Mouse (Mus musculus) frontal cortex, postnatal 10 days (tissue): ENCODE results near the gene Rasip1.
"Not testable (repeated sequence)": the region's sequence is repeated elsewhere in the genome, so short reads cannot be mapped to it uniquely, and the experiment has no call there.

Experiments
- DNase-seq, 2 experiments: peaks; one replicate each; pipeline ENCODE4 v3.0.0; 2022; ENCODE audit warnings: low spot score in 2 of 2, mixed read lengths in 1 of 2

The Rasip1 gene

GRCm38 (mm10) chr7:45644872-45645590 lies 17.7 kb downstream of the Rasip1 start:
- no peak for DNase-seq

DNA sequence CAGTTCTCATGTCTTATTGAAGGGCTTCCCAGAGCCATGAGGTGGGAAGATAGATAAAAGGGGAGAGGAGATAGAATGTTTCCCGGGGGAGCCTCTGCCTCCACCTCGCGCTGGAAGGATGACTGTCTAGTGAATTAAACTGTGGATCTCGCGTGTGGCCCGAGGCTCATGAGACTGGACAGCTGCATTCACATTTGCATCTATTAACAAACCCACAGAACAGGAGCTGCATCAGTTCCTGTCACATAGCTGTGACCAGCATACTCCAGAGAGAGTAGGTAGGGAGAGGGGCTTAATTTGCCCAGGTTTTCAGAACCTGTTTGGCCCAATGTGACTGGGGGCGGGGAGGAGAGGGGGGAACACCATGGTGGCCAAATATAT lies 18.3 kb downstream of the Rasip1 start:
- no peak for DNase-seq

GRCm38 (mm10) chr7:45646671-45647070 lies 19.4 kb downstream of the Rasip1 start:
- DNase-seq, result no peak

DNA sequence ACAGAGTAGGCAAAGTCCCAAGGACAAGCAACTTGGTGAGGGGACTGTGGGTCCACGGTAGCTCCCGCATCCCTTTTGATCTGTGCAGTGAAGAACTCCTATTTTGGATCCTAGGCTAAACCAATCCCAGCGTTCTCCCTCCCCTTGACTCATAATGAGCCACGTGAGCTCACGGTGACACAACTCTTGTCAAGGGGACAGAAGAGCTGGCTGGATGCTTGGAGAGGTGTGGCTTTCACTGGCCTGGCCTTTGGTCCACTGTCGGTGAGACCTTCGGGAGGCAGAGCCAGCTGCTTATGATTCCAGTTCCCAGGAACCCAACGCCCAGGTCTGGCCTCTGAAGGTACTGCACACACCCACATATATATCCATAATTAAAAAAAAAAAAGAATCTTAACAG lies 22.1 kb downstream of the Rasip1 start:
- no peak for DNase-seq

DNA sequence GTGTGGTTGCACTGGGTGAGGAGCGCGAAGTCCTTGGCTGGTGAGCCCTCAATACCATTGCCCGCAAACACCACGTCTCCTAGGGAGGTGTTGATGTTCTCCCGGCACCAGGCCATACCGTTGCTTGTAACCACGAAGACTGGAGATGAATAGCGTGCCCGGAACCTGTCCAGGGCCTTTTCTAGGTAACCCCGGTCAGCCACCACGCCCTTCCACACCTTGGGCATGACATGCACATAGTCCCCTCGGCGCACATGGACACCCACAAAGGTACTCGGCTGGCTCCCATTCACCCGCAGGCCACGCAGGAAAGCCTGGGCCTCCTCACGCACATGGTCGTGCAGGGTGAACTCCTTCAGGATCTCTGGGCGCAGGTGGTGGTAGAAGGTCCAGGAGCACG lies 23.2 kb downstream of the Rasip1 start:
- not testable (repeated sequence) for DNase-seq

DNA sequence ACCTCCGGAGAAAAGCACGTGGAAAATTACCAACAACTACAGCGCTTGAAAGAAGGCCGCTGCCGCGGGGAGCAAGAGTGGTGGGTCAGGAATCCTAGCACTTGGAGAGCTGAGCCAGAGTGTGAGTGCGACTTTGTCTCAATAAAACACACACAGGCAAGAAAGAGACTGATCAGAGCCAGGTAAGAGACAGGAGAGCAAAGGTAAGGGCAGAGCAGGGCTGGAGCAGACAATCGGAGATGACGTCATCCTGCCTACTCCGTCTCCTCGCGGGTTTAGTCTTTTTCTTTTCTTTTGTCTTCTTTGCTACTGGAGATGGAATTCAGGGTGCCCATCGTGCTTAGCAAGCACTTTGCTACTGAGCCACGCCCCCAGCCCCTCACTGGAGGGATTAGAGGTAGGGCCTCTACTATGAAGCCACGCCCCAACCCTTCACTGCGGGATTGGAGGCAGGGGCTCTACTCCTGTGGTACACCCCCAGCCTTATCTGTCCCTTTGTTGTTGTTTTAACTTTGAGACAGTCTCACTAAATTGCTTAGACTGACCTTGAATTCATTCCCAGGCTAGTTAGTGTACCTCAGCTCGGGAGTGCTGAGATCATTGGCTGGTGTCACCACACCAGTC lies 27.2 kb downstream of the Rasip1 start:
- DNase-seq, result no peak

- DNase-seq, result no peak
Observed at GRCm38 (mm10) chr7:45660746-45661478, 33.6 kb downstream of the Rasip1 start.

GRCm38 (mm10) chr7:45661702-45662101 lies 34.4 kb downstream of the Rasip1 start:
- not testable (repeated sequence) for DNase-seq

- no peak for DNase-seq
Observed at GRCm38 (mm10) chr7:45665303-45666138, 38.2 kb downstream of the Rasip1 start.

DNA sequence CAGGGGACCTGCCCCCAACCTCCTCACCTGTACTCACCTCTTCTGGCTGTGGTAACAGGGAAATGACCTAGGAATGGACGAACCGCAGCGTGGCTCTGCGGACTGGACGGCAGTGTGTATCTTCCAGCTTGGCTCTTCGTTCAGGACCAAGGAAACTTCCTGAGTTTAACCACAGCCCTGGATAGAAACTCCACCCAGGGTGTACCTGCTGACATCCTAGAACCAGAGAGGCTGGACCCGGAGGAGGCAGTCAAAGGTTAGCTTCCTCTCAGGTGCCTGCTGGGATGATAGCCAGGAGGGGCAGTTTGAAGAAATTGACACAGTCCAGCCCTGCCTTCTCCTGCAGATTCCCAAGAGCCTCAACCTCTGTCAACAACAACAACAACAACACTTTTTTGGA lies 38.9 kb downstream of the Rasip1 start, which contains the start of gene Fut2:
TSS of gene Fut2 (minus strand) at position 234 of the 400 bp plus-strand sequence.
- no peak for DNase-seq

DNA sequence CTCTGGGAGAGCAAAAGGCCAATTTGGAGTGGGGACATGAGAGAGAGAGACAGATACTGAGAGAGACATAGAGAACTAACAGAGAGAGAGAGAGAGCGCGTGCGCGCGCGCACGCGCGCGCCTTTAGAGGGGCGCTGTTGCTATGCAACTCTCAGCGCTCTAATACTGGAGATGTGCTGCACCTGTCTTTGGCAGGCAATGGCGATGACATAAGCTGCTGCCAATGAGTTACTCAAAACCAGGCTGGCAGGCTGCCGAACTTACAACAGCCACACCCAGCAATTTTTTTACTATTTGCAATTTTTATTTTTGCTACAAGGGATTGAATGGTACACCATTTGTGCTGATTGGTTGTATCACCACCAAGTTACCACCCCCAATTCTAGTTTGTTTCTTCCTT lies 40.5 kb downstream of the Rasip1 start:
- DNase-seq, result no peak

DNA sequence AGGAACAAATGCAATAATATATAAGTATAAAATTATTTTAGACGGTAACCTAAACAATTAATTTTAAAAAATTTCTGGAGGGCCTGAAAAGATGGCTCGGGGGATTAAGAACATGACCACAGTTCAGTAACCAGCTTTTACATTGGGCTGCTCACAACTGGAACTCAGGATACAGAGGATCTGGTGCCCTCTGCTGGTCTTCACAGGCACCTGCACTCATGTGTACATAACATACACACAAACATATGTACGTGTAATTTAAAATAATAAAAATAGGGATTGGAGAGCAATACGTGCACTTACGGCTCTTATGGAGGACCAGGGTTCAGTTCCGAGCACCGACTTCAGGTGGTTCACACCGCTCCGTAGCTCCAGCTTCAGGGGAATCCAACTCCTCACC lies 41.6 kb downstream of the Rasip1 start:
- DNase-seq, result no peak

- DNase-seq, result no peak
Observed at GRCm38 (mm10) chr7:45677627-45678295, 50.5 kb downstream of the Rasip1 start.

- no peak for DNase-seq
Observed at GRCm38 (mm10) chr7:45678513-45678912, 51.2 kb downstream of the Rasip1 start.

- no peak for DNase-seq
Observed at GRCm38 (mm10) chr7:45679966-45680621, 52.8 kb downstream of the Rasip1 start.

GRCm38 (mm10) chr7:45681046-45681736 lies 53.9 kb downstream of the Rasip1 start:
- no peak for DNase-seq

DNA sequence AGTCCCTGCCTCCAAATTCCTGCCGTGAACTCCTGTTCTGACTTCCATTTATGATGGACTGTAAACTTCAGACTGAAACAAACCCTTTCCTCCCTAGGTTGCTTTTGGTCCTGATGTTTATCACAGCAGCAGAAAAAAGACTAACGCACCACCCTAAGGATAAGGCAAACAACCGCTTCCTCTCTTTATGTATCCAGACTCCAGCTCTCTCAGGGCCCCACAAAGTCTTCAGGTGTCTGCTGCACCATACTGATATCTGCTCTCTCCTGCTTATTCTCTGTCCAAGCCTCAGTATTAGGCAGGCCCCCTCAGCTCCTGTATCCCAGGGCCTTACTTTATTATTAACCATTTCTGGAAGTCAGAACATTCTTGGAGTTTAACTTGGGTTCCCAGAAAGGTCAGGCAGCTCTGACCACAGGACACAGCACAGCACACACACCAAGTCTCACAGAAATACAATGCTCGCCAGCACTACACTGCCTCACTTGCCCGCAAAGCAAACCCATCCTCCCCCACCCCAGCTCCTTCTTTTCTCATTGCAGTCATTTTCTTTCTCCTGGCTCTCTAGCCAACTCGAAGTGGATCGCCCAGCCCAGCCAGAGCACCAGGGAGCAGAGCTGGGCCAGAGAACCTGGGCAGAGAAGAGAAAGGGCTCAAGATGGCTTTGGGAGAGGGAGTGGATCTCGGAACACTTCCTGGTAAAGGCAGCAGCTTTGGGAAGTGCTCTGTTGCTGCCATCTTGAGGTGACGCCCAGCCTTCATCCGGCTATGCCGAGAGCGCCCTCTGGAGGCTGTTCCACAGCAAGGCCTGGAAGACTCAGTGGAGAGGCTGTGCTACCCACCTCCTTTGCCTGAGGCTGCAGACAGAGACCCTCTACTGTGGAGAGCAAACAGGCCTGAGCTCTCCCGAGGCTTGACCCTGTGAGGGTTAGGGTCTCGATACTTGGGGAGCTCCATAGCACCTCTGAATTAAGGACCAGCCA lies 55.1 kb downstream of the Rasip1 start:
- peak in 1 of 2 experiments; percentile 83 for DNase-seq

DNA sequence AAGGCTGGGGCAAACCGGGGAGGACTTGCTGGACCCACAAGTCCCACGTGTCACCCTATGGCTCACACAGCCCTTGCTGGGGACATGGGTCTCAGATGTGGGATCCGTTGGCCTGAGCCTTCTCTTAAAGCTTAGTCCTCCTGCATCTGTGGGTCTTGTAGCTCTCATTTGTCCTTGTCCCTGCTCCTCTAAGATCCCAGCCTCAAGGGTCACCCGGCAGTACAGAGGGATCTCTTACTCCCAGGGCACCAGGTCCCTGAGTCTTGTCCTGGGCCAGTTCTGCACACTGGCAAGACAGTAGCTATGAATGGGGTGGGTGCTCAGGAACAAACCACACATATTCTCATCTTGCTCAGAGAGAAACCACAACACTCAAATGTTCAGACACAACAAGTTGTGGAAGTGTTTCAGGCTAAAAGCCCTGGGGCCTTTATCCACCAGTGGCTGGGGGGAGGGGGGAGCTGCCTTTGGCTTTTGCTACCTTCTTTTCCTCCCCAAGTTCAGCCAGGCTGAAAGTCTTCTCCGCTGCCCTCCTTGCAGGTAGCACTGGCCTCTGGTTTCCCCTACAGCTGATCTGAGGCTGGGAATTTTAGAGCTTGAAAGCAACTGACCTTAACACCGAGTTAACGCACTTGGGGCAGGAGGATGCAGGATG lies 56.2 kb downstream of the Rasip1 start, which contains the start of gene Ntn5:
TSS of gene Ntn5 (plus strand) at position 627 of the 655 bp plus-strand sequence.
- DNase-seq, result no peak
